Mouse (Mus musculus) heart, postnatal 0 days (tissue): ENCODE measurements around the gene St8sia1.

Experiments used
- CTCF ChIP-seq: IDR thresholded peaks from 2 replicates; pipeline ENCODE4 v1.5.1; 2016; ENCODE audit warnings: antibody characterized with exemption, control low read depth, low read depth
- EP300 ChIP-seq: IDR thresholded peaks from 2 replicates; pipeline ENCODE4 v1.6.1; 2016; ENCODE audit warnings: antibody characterized with exemption, low read depth

- TF ChIP-seq CTCF (no peak), EP300 (no peak)
Measured at GRCm38 (mm10) chr6:142850436-142850835, 113.8 kb downstream of the St8sia1 start.
